Mouse (Mus musculus) CH12.LX (cell line): Measurements from ENCODE around the gene Ube2c. TPM values are rescaled to one million over a fixed set of nuclear protein-coding genes. Genes with fewer than 3 reads are reported as not detected.

Experiments
- DNase-seq: peaks from one replicate; pipeline ENCODE4 v3.0.0-alpha.2; 2013; ENCODE audit errors: extremely low read depth
- H3K27ac ChIP-seq: 2 replicates; pipeline ENCODE4 v1.5.1; 2012; ENCODE audit warnings: low read depth, mild to moderate bottlenecking, control low read depth, moderate library complexity; ENCODE audit not compliant: insufficient read depth
- H3K27me3 ChIP-seq: replicated peaks from 2 replicates; pipeline ENCODE3; 2012; ENCODE audit warnings: inconsistent platforms
- H3K36me3 ChIP-seq, 2 experiments: replicated peaks in 1 of 2; 2 replicates each; pipeline versions ENCODE3 to v1.6.1; 2012; ENCODE audit warnings: inconsistent platforms in 1 of 2, low read length in 1 of 2, mild to moderate bottlenecking in 1 of 2, mixed read lengths in 1 of 2, moderate library complexity in 1 of 2; ENCODE audit not compliant: control insufficient read depth in 1 of 2, insufficient read depth in 1 of 2
- H3K4me1 ChIP-seq, 2 experiments: 2 replicates each; pipeline ENCODE4 v1.6.1; 2012; ENCODE audit warnings: inconsistent platforms in 1 of 2, moderate library complexity in 1 of 2; ENCODE audit not compliant: insufficient read depth in 2 of 2, control insufficient read depth in 1 of 2
- H3K4me2 ChIP-seq: 2 replicates; pipeline ENCODE4 v1.6.1; 2012; ENCODE audit warnings: low read depth, mild to moderate bottlenecking, control low read depth; ENCODE audit not compliant: poor library complexity, insufficient read depth, severe bottlenecking
- H3K4me3 ChIP-seq, 3 experiments: fragments of 150-350 bp in 1 of 3; sonication (generic) in 1 of 3; replicated peaks in 1 of 3; 2 replicates each; pipeline versions ENCODE3 to v1.5.1; 2011 to 2012; ENCODE audit warnings: low read depth in 2 of 3, low read length in 2 of 3, mild to moderate bottlenecking in 2 of 3, moderate library complexity in 2 of 3, control low read depth in 1 of 3, improper control_type of control experiment in 1 of 3, inconsistent platforms in 1 of 3, mixed read lengths in 1 of 3; ENCODE audit not compliant: poor library complexity in 1 of 3
- H3K79me2 ChIP-seq: replicated peaks from 2 replicates; pipeline ENCODE4 v1.6.1; 2012; ENCODE audit warnings: mild to moderate bottlenecking, moderate library complexity; ENCODE audit not compliant: control insufficient read depth, poor library complexity, insufficient read depth, severe bottlenecking; ENCODE audit errors: extremely low read depth
- H3K9ac ChIP-seq: 2 replicates; pipeline ENCODE4 v1.6.1; 2012; ENCODE audit warnings: low read depth, mild to moderate bottlenecking, control low read depth, moderate library complexity; ENCODE audit not compliant: insufficient read depth
- H3K9me3 ChIP-seq: replicated peaks from 2 replicates; pipeline ENCODE3; 2012; ENCODE audit warnings: low read length, inconsistent platforms, mixed read lengths
- BHLHE40 ChIP-seq: IDR thresholded peaks from 2 replicates; pipeline ENCODE4 v1.6.1; 2011; ENCODE audit warnings: mild to moderate bottlenecking, low read depth, low read length, improper control_type of control experiment
- CHD1 ChIP-seq: IDR thresholded peaks from 2 replicates; pipeline ENCODE4 v1.6.1; 2012; ENCODE audit warnings: low read depth, low read length, improper control_type of control experiment, inconsistent platforms
- CHD2 ChIP-seq: IDR thresholded peaks from 2 replicates; pipeline ENCODE4 v1.6.1; 2011; ENCODE audit warnings: low read length, improper control_type of control experiment
- CTCF ChIP-seq, 2 experiments: IDR thresholded peaks in 1 of 2; conservative IDR thresholded peaks in 1 of 2; 2 replicates each; pipeline ENCODE4 v1.5.1; 2011 to 2012; ENCODE audit warnings: low read depth in 2 of 2, low read length in 2 of 2, improper control_type of control experiment in 1 of 2, inconsistent platforms in 1 of 2, mild to moderate bottlenecking in 1 of 2, moderate library complexity in 1 of 2
- E2F4 ChIP-seq: IDR thresholded peaks from 2 replicates; pipeline ENCODE4 v1.6.1; 2011; ENCODE audit warnings: low read depth, low read length, improper control_type of control experiment; ENCODE audit not compliant: insufficient replicate concordance
- EP300 ChIP-seq: IDR thresholded peaks from 2 replicates; pipeline ENCODE4 v1.6.1; 2011; ENCODE audit warnings: low read length, improper control_type of control experiment
- ETS1 ChIP-seq: conservative IDR thresholded peaks from 2 replicates; pipeline ENCODE4 v1.6.1; 2012; ENCODE audit warnings: low read depth, mild to moderate bottlenecking, inconsistent platforms, low read length, improper control_type of control experiment, moderate library complexity
- GABPA ChIP-seq: IDR thresholded peaks from 2 replicates; pipeline ENCODE4 v1.6.1; 2012; ENCODE audit warnings: low read depth, low read length, improper control_type of control experiment, inconsistent platforms; ENCODE audit not compliant: insufficient replicate concordance
- HCFC1 ChIP-seq: IDR thresholded peaks from 2 replicates; pipeline ENCODE4 v1.6.1; 2012; ENCODE audit warnings: low read depth, mild to moderate bottlenecking, inconsistent platforms, low read length, improper control_type of control experiment
- IRF4 ChIP-seq: IDR thresholded peaks from 2 replicates; pipeline ENCODE4 v1.6.1; 2014; ENCODE audit warnings: low read depth, mild to moderate bottlenecking, inconsistent platforms, low read length, improper control_type of control experiment
- JUN ChIP-seq: IDR thresholded peaks from 2 replicates; pipeline ENCODE4 v1.6.1; 2011; ENCODE audit warnings: low read depth, mild to moderate bottlenecking, low read length, improper control_type of control experiment, moderate library complexity; ENCODE audit not compliant: insufficient read depth
- MAFK ChIP-seq: IDR thresholded peaks from 2 replicates; pipeline ENCODE4 v1.6.1; 2011; ENCODE audit warnings: low read length, improper control_type of control experiment; ENCODE audit not compliant: insufficient replicate concordance
- MEF2A ChIP-seq: IDR thresholded peaks from 2 replicates; pipeline ENCODE4 v1.6.1; 2014; ENCODE audit warnings: low read depth, mild to moderate bottlenecking, inconsistent platforms, low read length, improper control_type of control experiment, borderline replicate concordance
- MXI1 ChIP-seq: IDR thresholded peaks from 2 replicates; pipeline ENCODE4 v1.6.1; 2011; ENCODE audit warnings: mild to moderate bottlenecking, low read depth, low read length, improper control_type of control experiment
- MYC ChIP-seq: IDR thresholded peaks from 2 replicates; pipeline ENCODE4 v1.6.1; 2011; ENCODE audit warnings: low read depth, mild to moderate bottlenecking, improper control_type of control experiment, low read length
- POLR2A ChIP-seq: IDR thresholded peaks from 2 replicates; pipeline ENCODE4 v1.6.1; 2011; ENCODE audit warnings: low read depth, mild to moderate bottlenecking, improper control_type of control experiment, low read length
- POLR2AphosphoS2 ChIP-seq: IDR thresholded peaks from 2 replicates; pipeline ENCODE4 v1.6.1; 2011; ENCODE audit warnings: low read depth, low read length, improper control_type of control experiment
- RAD21 ChIP-seq: IDR thresholded peaks from 2 replicates; pipeline ENCODE4 v1.6.1; 2011; ENCODE audit warnings: low read depth, mild to moderate bottlenecking, low read length, improper control_type of control experiment, moderate library complexity
- RCOR1 ChIP-seq: conservative IDR thresholded peaks from 2 replicates; pipeline ENCODE4 v1.6.1; 2012; ENCODE audit warnings: low read depth, mild to moderate bottlenecking, inconsistent platforms, low read length, improper control_type of control experiment
- SIN3A ChIP-seq: IDR thresholded peaks from 2 replicates; pipeline ENCODE4 v1.6.1; 2012; ENCODE audit warnings: low read length, improper control_type of control experiment, inconsistent platforms
- TBP ChIP-seq: conservative IDR thresholded peaks from 2 replicates; pipeline ENCODE4 v1.6.1; 2011; ENCODE audit warnings: low read depth, low read length, improper control_type of control experiment
- USF2 ChIP-seq: conservative IDR thresholded peaks from 2 replicates; pipeline ENCODE4 v1.6.1; 2011; ENCODE audit warnings: low read depth, low read length, improper control_type of control experiment
- ZC3H11A ChIP-seq: IDR thresholded peaks from 2 replicates; pipeline ENCODE4 v1.6.1; 2012; ENCODE audit warnings: low read depth, mild to moderate bottlenecking, inconsistent platforms, low read length, improper control_type of control experiment
- ZKSCAN1 ChIP-seq: IDR thresholded peaks from 2 replicates; pipeline ENCODE4 v1.6.1; 2012; ENCODE audit warnings: low read depth, inconsistent platforms, low read length, improper control_type of control experiment, borderline replicate concordance
- ZMIZ1 ChIP-seq: IDR thresholded peaks from 2 replicates; pipeline ENCODE4 v1.6.1; 2012; ENCODE audit warnings: low read depth, mild to moderate bottlenecking, inconsistent platforms, low read length, improper control_type of control experiment
- ZNF384 ChIP-seq: IDR thresholded peaks from 2 replicates; pipeline ENCODE4 v1.6.1; 2012; ENCODE audit warnings: low read depth, low read length, improper control_type of control experiment, inconsistent platforms
- dilution Hi-C: fragments of 300-500 bp; cut with MboI; formaldehyde crosslinking; loops from 2 replicates; pipeline ENCODE4 v1.14.3; 2020; ENCODE audit warnings: low sequenced_read_pairs; ENCODE audit not compliant: extremely low pct_unique_long_range_greater_than_20kb, extremely low pct_ligation_motif_present
- in situ Hi-C: fragments of 300-500 bp; cut with MboI; formaldehyde crosslinking; loops from 3 replicates; pipeline ENCODE4 v1.14.3; 2019; ENCODE audit warnings: low sequenced_read_pairs, low pct_ligation_motif_present, low pct_unique_long_range_greater_than_20kb, mixed read lengths
- polyA plus RNA-seq: library from polyadenylated mRNA; unstranded; fragments of >175 nt; gene quantifications from 2 replicates; pipeline ENCODE4 v1.2.1, GENCODE M21; 2012; ENCODE audit warnings: low read depth; ENCODE audit not compliant: insufficient read length
- total RNA-seq, 2 experiments: library from RNA; depleted of rRNA; stranded (reverse); fragments of 300-350 nt in 1 of 2; fragments of >200 nt in 1 of 2; gene quantifications; 2 replicates each; pipeline ENCODE4 v1.2.3; 2012 to 2014

Ube2c gene
- total and polyA plus RNA-seq, 3 experiments: 103 to 226 (median 126) TPM

- peaks cover 63% of the 10 kb centered on the region for H3K27me3 ChIP-seq
- in situ Hi-C loops: no loop called here
- no peaks in the 10 kb centered on the region for H3K79me2 ChIP-seq
- H3K9me3 ChIP-seq: no peaks in the 10 kb centered on the region
- DNase-seq: no peak
- no peak overlapping the region for H3K4me3 ChIP-seq
- H3K4me1 ChIP-seq: no peaks in the 10 kb centered on the region; a peak in 1 of 4 replicates
- H3K4me2 ChIP-seq: no peak overlapping the region
- H3K9ac ChIP-seq: no peak overlapping the region
- no peak overlapping the region for H3K27ac ChIP-seq
- dilution Hi-C loops: no loop called here
- TF ChIP-seq ZNF384 (no peak), ZC3H11A (no peak), CHD2 (no peak)
- H3K36me3 ChIP-seq: peaks cover 0 to 2% of the 10 kb centered on the region in 2 experiments
Measured at GRCm38 (mm10) chr2:164778809-164779208, 9.1 kb downstream of the Ube2c start.

GRCm38 (mm10) chr2:164779481-164780086 lies 9.9 kb downstream of the Ube2c start, which contains the start of gene Tnnc2:
Gene Tnnc2 (minus strand): TSS chr2:164779967.
- peaks cover 66% of the 10 kb centered on the region for H3K27me3 ChIP-seq
- in situ Hi-C loops (no loop called here), dilution Hi-C loops (no loop called here)

GRCm38 (mm10) chr2:164781876-164782275 lies 12.2 kb downstream of the Ube2c start:
- Histone ChIP-seq H3K4me1 (peaks cover 7 to 16% of the 10 kb centered on the region in 2 experiments), H3K27me3 (peaks cover 64% of the 10 kb centered on the region), H3K27ac (no peak overlapping the region), H3K36me3 (no peaks in the 10 kb centered on the region), H3K79me2 (no peaks in the 10 kb centered on the region), H3K4me2 (no peak overlapping the region), H3K9me3 (no peaks in the 10 kb centered on the region), H3K4me3 (no peak overlapping the region), H3K9ac (no peak overlapping the region)
- dilution Hi-C loops: no loop called here
- TF ChIP-seq MEF2A (no peak), POLR2AphosphoS2 (no peak), EP300 (no peak), RCOR1 (no peak), ZKSCAN1 (no peak), MAFK (no peak), ZMIZ1 (no peak), CTCF (conservative IDR thresholded peaks at IDR 0.05 in 1 of 2, IDR thresholded peaks at IDR 0.05 in 1 of 2; ENCODE audit: low read depth in 2 of 2, low read length in 2 of 2) (no peak), BHLHE40 (no peak)
- no peak for DNase-seq
- in situ Hi-C loops: no loop called here

More at GRCm38 (mm10) chr2:164779481-164780086, 9.9 kb downstream of the Ube2c start, which contains the start of gene Tnnc2:
- Histone ChIP-seq H3K9me3 (no peaks in the 10 kb centered on the region), H3K36me3 (no peaks in the 10 kb centered on the region), H3K9ac (no peak within 1 kb of the TSS), H3K79me2 (no peaks in the 10 kb centered on the region), H3K4me1 (peaks cover 0 to under 1% of the 10 kb centered on the region in 2 experiments; a peak in 2 of 4 replicates), H3K4me3 (no peak within 1 kb of the TSS), H3K4me2 (no peak within 1 kb of the TSS), H3K27ac (no peak within 1 kb of the TSS)
- no peak for TF ChIP-seq MYC
- TF ChIP-seq POLR2AphosphoS2: no peak
- no peak for TF ChIP-seq EP300
- TF ChIP-seq USF2: no peak
- TF ChIP-seq RAD21: no peak
- TF ChIP-seq SIN3A: no peak
- no peak for TF ChIP-seq IRF4
- TF ChIP-seq TBP: no peak
- TF ChIP-seq POLR2A: no peak
- TF ChIP-seq MEF2A: no peak
- TF ChIP-seq ZKSCAN1: no peak
- no peak for TF ChIP-seq CHD1
- TF ChIP-seq MXI1: no peak
- no peak for TF ChIP-seq ZMIZ1
- TF ChIP-seq ETS1: no peak
- no peak for TF ChIP-seq GABPA
- TF ChIP-seq HCFC1: no peak
- TF ChIP-seq JUN: no peak
- TF ChIP-seq E2F4: no peak
- DNase-seq: no peak
